Mouse (Mus musculus) stomach, embryonic 14.5 days (tissue): Measurements from ENCODE around the gene Rgs12. TPM values are rescaled to one million over a fixed set of nuclear protein-coding genes. Genes with fewer than 3 reads are reported as not detected.
A peak's percentile ranks its signal among the peaks of the same experiment; 100 is the strongest.

Source experiments
- ATAC-seq: fragments of 200-750 bp; cut with Nextera tagmentation; 2 replicates; pipeline ENCODE4 v1.8.0; 2017; ENCODE audit warnings: low read depth, moderate TSS enrichment; ENCODE audit not compliant: insufficient number of reproducible peaks, insufficient read depth, low FRiP score
- H3K27ac ChIP-seq: fragments of 300-500 bp; sonication (generic); 2 replicates; pipeline ENCODE4 v1.5.1; 2014; ENCODE audit warnings: mild to moderate bottlenecking, low read length, moderate library complexity, mixed read lengths
- H3K27me3 ChIP-seq: fragments of 300-500 bp; sonication (generic); 2 replicates; pipeline ENCODE4 v1.6.1; 2014; ENCODE audit warnings: low read length, control low read depth, mixed read lengths; ENCODE audit not compliant: control insufficient read depth, insufficient read depth
- H3K36me3 ChIP-seq: fragments of 300-500 bp; sonication (generic); 2 replicates; pipeline ENCODE4 v1.6.1; 2014; ENCODE audit warnings: mild to moderate bottlenecking, control low read depth, low read length, moderate library complexity, mixed read lengths; ENCODE audit not compliant: control insufficient read depth, insufficient read depth
- H3K4me1 ChIP-seq: fragments of 300-500 bp; sonication (generic); 2 replicates; pipeline ENCODE4 v1.6.1; 2014; ENCODE audit warnings: low read length, control low read depth, mixed read lengths; ENCODE audit not compliant: control insufficient read depth, insufficient read depth
- H3K4me2 ChIP-seq: fragments of 300-500 bp; sonication (generic); replicated peaks from 2 replicates; pipeline ENCODE4 v1.6.1; 2014; ENCODE audit warnings: low read depth, low read length, control low read depth
- H3K4me3 ChIP-seq: fragments of 300-500 bp; sonication (generic); 2 replicates; pipeline ENCODE4 v1.5.1; 2014; ENCODE audit warnings: low read depth, low read length, control low read depth
- H3K9ac ChIP-seq: fragments of 300-500 bp; sonication (generic); replicated peaks from 2 replicates; pipeline ENCODE4 v1.6.1; 2014; ENCODE audit warnings: low read depth, mild to moderate bottlenecking, control low read depth, low read length, moderate library complexity, mixed read lengths
- H3K9me3 ChIP-seq: fragments of 300-500 bp; sonication (generic); 2 replicates; pipeline ENCODE4 v1.6.1; 2016; ENCODE audit warnings: low read depth, low read length, control low read depth; ENCODE audit not compliant: control insufficient read depth
- WGBS: fragments of 180-500 bp; shearing (Covaris S2); extraction: QIAGEN DNeasy Blood & Tissue Kit; methylation state at CpG from one replicate; pipeline ENCODE4 v1.1.7; 2014; 5-methylcytosine and 5-hydroxymethylcytosine counted together
- polyA plus RNA-seq: library from polyadenylated mRNA; unstranded; fragments of >200 nt; fragmentation: Nextera tagmentation; extraction: Ambion mirVana; gene quantifications from 2 replicates; pipeline ENCODE4 v1.2.1, GENCODE M21; 2014

Gene Rgs12
- polyA plus RNA-seq, 1 experiment from 2014 or later = 34.2 TPM

DNA sequence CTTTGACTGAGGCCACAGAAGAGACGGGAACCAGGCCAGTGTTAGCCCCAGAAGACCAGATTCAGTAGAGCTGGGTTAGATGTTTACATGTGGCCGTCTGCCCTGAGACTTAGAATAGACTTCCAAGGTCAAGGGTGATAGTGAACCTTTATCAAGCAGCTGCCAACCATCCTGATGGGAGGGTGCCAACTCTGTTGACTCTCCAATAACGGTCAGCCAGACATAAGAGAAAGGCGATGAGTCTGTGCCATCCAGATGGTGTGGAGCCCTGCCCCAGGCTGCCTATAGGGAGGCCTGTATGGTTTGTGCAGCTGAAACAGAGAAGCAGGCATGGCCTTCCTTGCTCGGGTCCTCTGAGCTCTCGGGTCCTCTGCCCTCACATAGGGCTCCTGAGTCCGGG, 24.7 kb upstream of the Rgs12 start:
- no peak overlapping the region for H3K9ac ChIP-seq
- no peak overlapping the region for H3K4me3 ChIP-seq
- 84% methylated on average over 7 of the region's 7 CpGs for WGBS
- H3K9me3 ChIP-seq = no peaks in the 10 kb centered on the region
- no peak for ATAC-seq
- H3K4me1 ChIP-seq = no peaks in the 10 kb centered on the region
- H3K4me2 ChIP-seq = no peak overlapping the region
- H3K36me3 ChIP-seq = 0 out of 2 replicates have a peak, but pooled peaks cover 4% of the 10 kb centered on the region
- no peak overlapping the region for H3K27ac ChIP-seq
- H3K27me3 ChIP-seq = no peaks in the 10 kb centered on the region

DNA sequence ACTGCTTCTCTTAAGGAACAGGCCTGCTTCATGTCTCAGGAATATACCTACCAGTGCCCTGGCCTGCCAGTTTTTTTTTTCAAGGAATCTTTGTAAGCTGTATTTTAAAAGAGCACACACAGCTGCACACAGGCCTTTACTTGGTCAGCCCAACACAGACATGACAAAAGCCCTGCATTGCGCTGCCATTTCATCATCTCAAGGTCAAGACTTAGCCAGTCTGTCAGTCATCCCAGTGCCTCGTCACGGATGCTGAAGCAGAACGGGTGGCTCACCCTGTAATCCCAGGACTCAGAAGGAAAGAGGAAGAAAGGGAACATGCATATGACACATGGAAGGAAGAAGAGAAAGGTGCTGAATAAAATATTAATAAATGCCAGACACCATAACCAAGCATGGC, 21.6 kb upstream of the Rgs12 start:
- no peak for ATAC-seq
- H3K9ac ChIP-seq = no peak overlapping the region
- H3K27ac ChIP-seq = no peak overlapping the region

DNA sequence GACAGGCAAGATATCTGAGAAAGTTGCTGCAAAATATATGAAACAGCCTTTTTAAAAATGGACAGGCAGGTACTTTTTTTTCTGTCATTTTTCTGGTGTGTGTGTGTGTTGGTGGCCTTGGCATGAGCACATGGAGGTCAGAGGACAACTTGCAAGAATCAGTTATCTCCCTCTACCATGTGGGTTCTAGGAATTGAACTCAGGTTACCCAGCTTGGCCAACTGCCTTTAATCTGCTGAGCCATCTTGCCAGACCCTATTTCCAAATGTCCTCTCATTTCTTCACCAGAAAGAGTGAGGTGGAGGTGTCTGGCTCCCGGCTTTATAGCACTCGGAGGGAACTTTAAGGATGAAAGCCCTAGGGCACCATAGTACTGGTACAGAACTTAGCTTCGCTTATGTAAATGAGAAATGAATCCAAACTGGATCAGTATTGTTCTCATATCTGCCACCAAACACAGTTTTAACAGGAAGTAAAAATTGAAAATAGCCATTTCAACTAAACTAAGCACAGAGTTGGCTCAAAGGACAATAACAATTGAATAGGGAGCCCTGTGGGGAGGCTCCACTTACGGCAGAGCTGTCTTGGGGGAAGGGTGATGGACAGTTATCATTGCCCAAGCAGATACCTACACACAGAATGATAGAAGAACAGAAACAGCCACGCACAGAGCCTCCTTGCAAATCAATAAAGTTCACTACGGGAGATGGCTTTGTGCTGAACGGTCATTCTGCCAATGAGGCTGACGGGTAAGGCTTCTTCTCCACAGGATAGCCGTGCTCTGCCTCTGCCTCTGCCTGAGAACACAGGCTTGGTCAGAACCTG, 18.9 kb upstream of the Rgs12 start:
- no peak overlapping the region for H3K4me2 ChIP-seq
- WGBS = 78% methylated on average over 9 of the region's 9 CpGs
- H3K27ac ChIP-seq = no peak overlapping the region

More for the DNA sequence above, 21.6 kb upstream of the Rgs12 start:
- Histone ChIP-seq H3K4me2 (no peak overlapping the region), H3K4me1 (peaks cover 4% of the 10 kb centered on the region; the same call in 1 of the 2 replicates), H3K27me3 (no peaks in the 10 kb centered on the region), H3K4me3 (no peak overlapping the region), H3K9me3 (no peaks in the 10 kb centered on the region), H3K36me3 (0 out of 2 replicates have a peak, but pooled peaks cover 4% of the 10 kb centered on the region)
- 92% methylated on average over 4 of the region's 4 CpGs for WGBS

DNA sequence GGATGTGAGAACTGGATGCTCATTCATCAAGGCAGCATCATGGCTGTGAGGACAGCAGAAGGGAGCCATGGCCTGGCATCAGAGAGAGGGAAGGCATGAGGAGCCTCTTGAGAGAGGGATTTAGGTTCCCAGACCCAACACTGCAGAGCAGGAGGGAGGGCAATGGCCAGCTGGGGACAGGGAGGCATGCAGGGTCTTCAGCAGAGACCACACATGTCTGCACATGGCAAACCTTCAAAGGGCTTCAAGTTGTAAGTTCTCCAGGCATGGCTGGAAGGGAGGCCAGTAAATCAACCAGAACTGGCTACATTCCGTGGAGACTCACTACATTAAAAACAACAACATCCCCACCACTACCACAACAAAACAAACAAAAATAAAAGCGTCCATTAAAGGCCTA, 18.2 kb upstream of the Rgs12 start:
- no peaks in the 10 kb centered on the region for H3K36me3 ChIP-seq
- no peak overlapping the region for H3K4me2 ChIP-seq
- 71% methylated on average over 2 of the region's 2 CpGs for WGBS
- H3K9me3 ChIP-seq = 0 out of 2 replicates have a peak, but pooled peaks cover 3% of the 10 kb centered on the region
- H3K4me1 ChIP-seq = peaks cover 4% of the 10 kb centered on the region; the same call in 1 of the 2 replicates
- ATAC-seq = no peak
- H3K9ac ChIP-seq = no peak overlapping the region
- H3K27me3 ChIP-seq = no peaks in the 10 kb centered on the region
- H3K4me3 ChIP-seq = no peak overlapping the region
- no peak overlapping the region for H3K27ac ChIP-seq

More for the DNA sequence above, 18.9 kb upstream of the Rgs12 start:
- H3K4me1 ChIP-seq = peaks cover 4% of the 10 kb centered on the region; the same call in 1 of the 2 replicates
- no peak overlapping the region for H3K9ac ChIP-seq
- H3K27me3 ChIP-seq = no peaks in the 10 kb centered on the region
- H3K9me3 ChIP-seq = 0 out of 2 replicates have a peak, but pooled peaks cover 3% of the 10 kb centered on the region
- H3K4me3 ChIP-seq = no peak overlapping the region
- no peaks in the 10 kb centered on the region for H3K36me3 ChIP-seq
- no peak for ATAC-seq

DNA sequence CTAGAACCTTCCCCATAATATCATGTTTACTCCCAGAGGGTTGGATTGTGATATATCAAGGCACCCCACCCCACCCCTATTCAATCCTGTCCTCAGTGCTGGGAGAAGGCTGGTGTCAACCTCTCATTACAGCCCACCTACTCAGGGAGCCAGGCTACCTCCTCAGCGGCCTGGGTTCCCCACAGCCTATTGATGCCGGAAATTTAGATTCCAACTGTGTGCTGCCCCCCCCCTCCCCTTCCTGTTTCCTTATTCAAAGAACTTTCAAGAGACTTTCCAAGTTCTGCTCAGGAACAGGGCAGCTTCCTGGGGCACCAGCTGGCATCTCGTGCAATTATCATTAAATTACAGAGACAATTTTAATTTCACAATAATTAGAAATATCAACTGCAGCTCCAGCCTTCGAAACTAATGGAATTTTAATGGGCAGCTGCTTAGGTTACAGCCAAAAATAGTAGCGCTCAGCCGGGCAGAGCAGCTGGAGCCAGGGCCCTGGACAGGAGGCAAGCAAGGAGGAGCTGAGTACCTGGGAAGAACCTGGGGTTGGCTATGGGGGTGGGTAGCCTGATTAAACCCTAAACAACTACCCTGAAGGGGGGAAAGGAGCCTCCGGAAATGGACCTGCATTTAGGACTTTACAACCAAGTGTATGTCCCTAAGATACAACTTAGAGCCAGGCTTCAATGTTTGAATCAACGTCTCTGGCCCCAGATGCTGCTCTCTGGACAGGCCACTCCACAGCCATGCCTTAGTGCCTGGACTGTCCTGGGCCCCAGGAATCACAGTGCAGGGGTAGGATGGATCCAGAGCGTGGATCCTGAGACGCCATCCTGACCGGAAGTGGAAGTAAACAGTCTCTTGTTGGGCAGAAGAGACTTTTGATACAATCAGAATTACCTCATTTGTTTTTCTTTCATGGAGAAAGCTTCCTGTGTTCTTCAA, 17.5 kb upstream of the Rgs12 start:
- peak overlapping the region; percentile 23; the same call in 1 of the 2 replicates for H3K27ac ChIP-seq
- H3K4me3 ChIP-seq = no peak overlapping the region
- WGBS = 42% methylated on average over 11 of the region's 11 CpGs
- H3K36me3 ChIP-seq = no peaks in the 10 kb centered on the region
- peaks cover 4% of the 10 kb centered on the region; the same call in 1 of the 2 replicates for H3K4me1 ChIP-seq
- H3K4me2 ChIP-seq = no peak overlapping the region
- ATAC-seq = peak; percentile 49; the same call in 1 of the 2 replicates
- no peak overlapping the region for H3K9ac ChIP-seq
- H3K9me3 ChIP-seq = 0 out of 2 replicates have a peak, but pooled peaks cover 3% of the 10 kb centered on the region
- no peaks in the 10 kb centered on the region for H3K27me3 ChIP-seq

DNA sequence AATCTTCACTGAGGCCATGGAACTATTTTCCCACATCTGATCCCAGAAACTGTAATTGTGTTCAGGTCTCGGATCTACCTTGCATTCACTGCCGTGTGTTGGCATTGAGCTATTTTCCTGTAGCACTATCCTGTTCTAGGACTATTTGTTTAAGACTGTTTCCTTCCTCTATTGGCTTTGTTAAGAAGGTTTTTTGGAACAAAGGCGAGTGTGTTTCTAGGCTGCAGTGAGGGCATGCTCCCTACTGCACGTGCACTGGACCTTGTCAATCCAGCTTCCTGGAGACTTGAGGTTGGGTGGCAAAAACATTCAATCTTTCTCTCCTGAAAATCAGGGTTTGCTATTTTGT, 16.8 kb upstream of the Rgs12 start:
- ATAC-seq = peak; percentile 37; the same call in 1 of the 2 replicates
- no peak overlapping the region for H3K9ac ChIP-seq
- H3K27ac ChIP-seq = peak overlapping the region; percentile 23; the same call in 1 of the 2 replicates
- no peaks in the 10 kb centered on the region for H3K36me3 ChIP-seq
- 0 out of 2 replicates have a peak, but pooled peaks cover 3% of the 10 kb centered on the region for H3K9me3 ChIP-seq
- H3K4me2 ChIP-seq = no peak overlapping the region
- no peaks in the 10 kb centered on the region for H3K27me3 ChIP-seq
- peaks cover 4% of the 10 kb centered on the region; the same call in 1 of the 2 replicates for H3K4me1 ChIP-seq
- 57% methylated on average over 4 of the region's 4 CpGs for WGBS
- no peak overlapping the region for H3K4me3 ChIP-seq

DNA sequence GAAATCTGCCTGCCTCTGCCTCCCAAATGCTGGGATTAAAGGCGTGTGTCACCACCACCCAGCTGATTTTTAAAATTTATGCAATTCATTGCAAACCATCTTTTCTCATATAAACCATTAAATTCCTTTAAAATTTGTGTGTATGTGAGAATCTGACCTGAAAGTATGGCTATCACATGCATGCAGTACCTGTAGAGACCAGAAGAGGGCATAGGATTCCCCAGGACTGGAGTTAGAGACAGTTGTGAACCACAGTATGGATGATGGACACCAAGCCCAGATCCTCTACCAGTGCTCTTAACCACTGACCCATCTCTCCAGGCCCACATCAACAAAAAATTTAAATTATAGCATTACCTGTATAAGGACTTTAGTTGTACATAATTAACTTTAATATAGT, 15.8 kb upstream of the Rgs12 start:
- WGBS = 88% methylated on average over 1 of the region's 1 CpGs
- peaks cover 4% of the 10 kb centered on the region; the same call in 1 of the 2 replicates for H3K4me1 ChIP-seq
- H3K4me3 ChIP-seq = no peak overlapping the region
- no peak overlapping the region for H3K4me2 ChIP-seq
- no peaks in the 10 kb centered on the region for H3K36me3 ChIP-seq
- no peaks in the 10 kb centered on the region for H3K27me3 ChIP-seq
- no peak overlapping the region for H3K27ac ChIP-seq
- ATAC-seq = no peak
- H3K9ac ChIP-seq = no peak overlapping the region
- H3K9me3 ChIP-seq = 0 out of 2 replicates have a peak, but pooled peaks cover 3% of the 10 kb centered on the region
